Mouse (Mus musculus): ENCODE measurements at regions not wholly inside any gene's neighbourhood (a gene's known extent, or its start where the extent isn't known, plus 50 kb on each side); places are given as distances from the start of the nearest gene placed in this dataset.

DNA sequence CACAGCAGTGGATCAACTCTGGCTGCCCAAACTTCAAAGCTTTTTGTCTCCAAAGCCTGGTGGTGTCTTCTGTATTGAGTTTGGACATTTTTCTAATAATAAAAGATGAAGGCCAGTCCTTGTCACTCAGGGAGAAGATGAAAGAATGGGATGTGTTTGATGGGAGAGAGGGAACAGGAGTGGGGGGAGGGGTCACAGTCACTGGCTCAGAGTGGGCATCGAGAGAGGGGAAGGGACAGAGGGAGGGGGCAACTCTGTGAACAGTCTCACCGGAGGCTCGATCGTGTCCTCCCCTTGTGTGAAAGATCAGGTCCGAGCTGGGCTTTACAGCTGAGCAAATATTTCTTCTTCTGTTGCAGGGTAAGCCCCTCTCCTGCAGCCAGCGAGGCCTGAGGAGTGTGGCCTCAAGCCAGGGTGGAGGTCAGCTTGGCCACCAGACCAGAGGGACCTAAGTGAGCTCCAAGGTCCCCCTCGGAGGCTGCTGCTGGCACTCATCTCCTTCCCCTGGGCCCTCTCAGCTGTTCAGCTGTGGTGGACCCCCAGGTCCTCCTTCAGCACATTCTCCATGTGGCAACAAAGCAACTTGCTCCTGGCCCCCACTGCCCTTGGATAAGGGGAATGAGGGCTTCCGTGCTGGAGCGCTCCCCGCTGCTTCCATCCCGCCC lies 108.0 kb upstream of the Zbtb40 start:
- Histone ChIP-seq H3K4me3 (replicated peaks) (no peak overlapping the region), H3K27me3 (replicated peaks) (no peaks in the 10 kb centered on the region), H3K4me1 (replicated peaks) (no peaks in the 10 kb centered on the region), H3K9ac (no peak overlapping the region), H3K36me3 (no peaks in the 10 kb centered on the region), H3K9me3 (no peaks in the 10 kb centered on the region), H3K27ac (no peak overlapping the region), H3K4me2 (replicated peaks) (no peak overlapping the region)
- ATAC-seq, result no peak
- 56% methylated on average over 11 of the region's 11 CpGs for WGBS

DNA sequence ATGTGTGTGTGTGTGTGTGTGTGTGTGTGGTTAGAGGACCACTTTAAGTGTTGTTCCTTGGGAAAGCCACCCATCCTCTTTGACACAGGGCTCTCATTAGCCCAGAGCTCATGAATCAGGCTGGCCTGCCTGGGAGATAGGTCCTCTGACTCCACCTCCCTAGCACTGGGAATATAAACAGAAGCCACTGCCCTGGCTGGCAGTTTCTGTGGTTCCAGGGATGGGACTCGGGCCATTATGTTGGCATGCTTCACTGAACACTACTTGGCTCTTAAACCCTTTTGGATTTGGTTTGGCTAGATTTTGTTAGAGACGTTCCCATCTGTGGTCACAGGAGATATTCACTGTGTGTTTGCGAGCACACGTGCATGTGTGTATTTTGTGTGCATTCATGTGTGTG lies 100.2 kb upstream of the Zbtb40 start:
- Histone ChIP-seq H3K27ac (no peak overlapping the region), H3K4me3 (replicated peaks) (no peak overlapping the region), H3K4me1 (replicated peaks) (no peaks in the 10 kb centered on the region), H3K36me3 (no peaks in the 10 kb centered on the region), H3K27me3 (replicated peaks) (no peaks in the 10 kb centered on the region), H3K9me3 (no peaks in the 10 kb centered on the region), H3K9ac (no peak overlapping the region), H3K4me2 (replicated peaks) (no peak overlapping the region)
- ATAC-seq, result no peak
- 81% methylated on average over 4 of the region's 4 CpGs for WGBS

DNA sequence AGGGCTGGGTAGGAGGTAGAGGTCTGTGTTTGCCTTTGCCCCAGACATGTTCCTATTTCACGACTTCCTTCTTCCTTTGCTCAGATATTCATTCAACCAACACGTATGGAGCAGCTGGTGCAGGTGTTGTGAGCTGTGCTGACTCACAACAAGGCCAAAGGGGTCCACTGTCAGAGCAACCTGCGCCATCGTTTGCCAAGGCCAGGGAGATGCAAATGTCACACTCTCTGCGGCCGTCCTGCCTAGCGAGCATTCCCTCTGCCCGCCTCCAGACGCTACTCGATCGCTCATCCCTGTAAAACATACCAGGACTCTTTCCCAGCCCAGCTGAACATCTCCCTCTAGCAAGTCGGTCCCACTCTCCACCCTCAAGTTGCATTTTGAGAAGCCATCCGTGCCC lies 99.2 kb upstream of the Zbtb40 start:
- no peaks in the 10 kb centered on the region for H3K36me3 ChIP-seq
- no peak for ATAC-seq
- no peaks in the 10 kb centered on the region for H3K4me1 ChIP-seq (replicated peaks)
- H3K9ac ChIP-seq, result no peak overlapping the region
- no peak overlapping the region for H3K4me3 ChIP-seq (replicated peaks)
- WGBS, result 82% methylated on average over 13 of the region's 13 CpGs
- H3K9me3 ChIP-seq, result no peaks in the 10 kb centered on the region
- H3K4me2 ChIP-seq (replicated peaks), result no peak overlapping the region
- no peak overlapping the region for H3K27ac ChIP-seq
- H3K27me3 ChIP-seq (replicated peaks), result no peaks in the 10 kb centered on the region

DNA sequence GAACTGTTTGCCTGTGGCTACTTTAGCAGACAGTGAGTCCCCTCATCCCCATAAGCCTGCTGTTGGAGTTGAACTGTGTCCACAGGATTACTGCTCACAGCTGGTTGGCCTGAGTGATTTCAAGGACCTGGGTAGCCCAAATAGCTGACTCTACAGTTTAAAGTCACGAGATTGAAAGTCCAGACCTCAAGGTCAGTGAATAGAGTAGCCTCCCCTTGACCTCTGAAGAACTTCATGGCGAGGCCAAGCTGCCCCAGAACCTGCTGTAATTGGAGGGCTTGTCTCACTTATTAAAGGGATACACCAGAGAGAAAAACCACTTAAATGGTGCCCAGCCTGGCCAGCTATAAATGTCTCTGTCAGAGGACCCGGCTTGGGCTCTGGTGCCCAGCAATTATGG lies 97.7 kb upstream of the Zbtb40 start:
- Histone ChIP-seq H3K9me3 (no peaks in the 10 kb centered on the region), H3K9ac (no peak overlapping the region), H3K27me3 (replicated peaks) (no peaks in the 10 kb centered on the region), H3K4me1 (replicated peaks) (0 out of 2 replicates have a peak, but pooled peaks cover 5% of the 10 kb centered on the region), H3K36me3 (no peaks in the 10 kb centered on the region), H3K27ac (no peak overlapping the region), H3K4me3 (replicated peaks) (no peak overlapping the region), H3K4me2 (replicated peaks) (no peak overlapping the region)
- no peak for ATAC-seq
- 64% methylated on average over 3 of the region's 3 CpGs for WGBS

DNA sequence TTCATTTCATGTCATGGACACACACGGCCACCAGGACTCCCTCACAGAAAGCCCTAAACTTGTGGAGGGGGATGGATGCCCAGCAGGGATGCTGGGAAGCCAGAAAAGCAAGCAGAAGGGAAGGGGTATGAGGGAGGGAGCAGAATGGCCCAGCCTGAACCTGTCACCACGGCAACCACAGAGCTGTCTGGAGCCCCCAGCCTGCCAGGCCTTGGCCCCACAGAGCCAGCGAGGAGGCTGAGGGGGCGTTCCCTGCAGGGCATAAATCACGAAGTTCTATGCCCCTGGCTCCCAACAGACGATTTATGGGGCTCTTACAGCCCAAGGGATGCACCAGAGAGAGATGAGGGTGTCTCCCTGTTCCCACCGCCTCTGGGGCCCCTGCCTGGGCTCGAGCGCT lies 93.7 kb upstream of the Zbtb40 start:
- ATAC-seq, result no peak
- Histone ChIP-seq H3K9ac (no peak overlapping the region), H3K4me1 (replicated peaks) (0 out of 2 replicates have a peak, but pooled peaks cover 5% of the 10 kb centered on the region), H3K27me3 (replicated peaks) (no peaks in the 10 kb centered on the region), H3K4me2 (replicated peaks) (no peak overlapping the region), H3K36me3 (no peaks in the 10 kb centered on the region), H3K9me3 (no peaks in the 10 kb centered on the region), H3K4me3 (replicated peaks) (no peak overlapping the region), H3K27ac (no peak overlapping the region)
- WGBS, result 21% methylated on average over 9 of the region's 9 CpGs

DNA sequence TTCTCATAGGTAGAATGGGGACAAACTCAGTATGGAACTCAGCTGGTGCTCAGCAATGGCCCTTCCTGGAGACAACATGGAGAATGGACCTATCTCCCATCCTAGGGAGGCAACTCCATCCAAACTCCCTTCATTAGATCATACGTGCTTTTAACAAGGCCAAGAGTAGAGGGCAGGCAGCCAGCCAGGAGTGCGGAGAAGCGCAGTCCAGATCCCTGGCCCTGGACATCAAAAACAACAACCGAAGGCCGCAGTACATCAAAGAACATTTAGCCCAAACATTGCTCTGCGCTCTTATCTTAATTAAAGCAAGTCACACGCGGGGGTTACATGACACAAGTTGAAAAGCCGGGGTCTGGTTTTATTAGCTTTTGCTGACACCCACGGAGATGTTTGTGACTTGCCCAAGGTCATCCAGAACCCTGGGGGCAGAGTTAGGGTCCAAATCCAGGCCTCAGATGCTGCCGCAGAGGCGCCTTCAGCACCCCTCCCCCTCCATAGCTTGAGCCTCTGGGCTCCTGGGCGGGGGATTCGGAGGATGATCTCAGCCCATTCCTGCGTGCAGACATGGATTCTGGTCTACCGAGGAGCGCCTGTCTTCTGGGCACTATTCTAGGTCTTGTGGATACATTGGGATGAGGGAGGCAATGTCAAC lies 90.6 kb upstream of the Zbtb40 start:
- Histone ChIP-seq H3K9ac (no peak overlapping the region), H3K27ac (no peak overlapping the region), H3K36me3 (no peaks in the 10 kb centered on the region), H3K27me3 (replicated peaks) (no peaks in the 10 kb centered on the region), H3K4me2 (replicated peaks) (no peak overlapping the region), H3K4me3 (replicated peaks) (no peak overlapping the region), H3K9me3 (no peaks in the 10 kb centered on the region), H3K4me1 (replicated peaks) (peaks cover 5% of the 10 kb centered on the region; the same call in 1 of the 2 replicates)
- no peak for ATAC-seq
- WGBS, result 56% methylated on average over 17 of the region's 17 CpGs

DNA sequence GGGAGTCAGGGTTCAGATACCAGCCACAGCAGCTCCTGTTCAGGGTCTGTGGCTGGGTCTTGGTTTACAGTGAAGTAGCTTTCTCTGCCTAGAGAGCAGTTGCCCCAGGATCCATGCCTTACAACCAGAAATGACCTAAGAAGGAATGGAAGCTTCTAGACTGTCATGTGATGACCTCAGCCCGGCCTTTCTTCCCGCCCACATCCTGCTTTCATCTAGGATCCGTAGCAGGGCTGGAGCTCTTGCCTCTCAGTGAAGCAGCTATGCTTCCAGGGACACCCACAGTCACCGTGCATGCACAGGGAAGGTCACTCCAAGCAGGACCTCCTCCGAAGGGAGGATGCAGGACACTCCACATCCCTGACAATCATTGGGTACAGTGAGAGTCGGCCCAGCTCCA lies 89.5 kb upstream of the Zbtb40 start:
- no peaks in the 10 kb centered on the region for H3K9me3 ChIP-seq
- H3K4me2 ChIP-seq (replicated peaks), result no peak overlapping the region
- peaks cover 15% of the 10 kb centered on the region for H3K4me1 ChIP-seq (replicated peaks)
- ATAC-seq, result no peak
- H3K36me3 ChIP-seq, result no peaks in the 10 kb centered on the region
- H3K27me3 ChIP-seq (replicated peaks), result no peaks in the 10 kb centered on the region
- 60% methylated on average over 6 of the region's 6 CpGs for WGBS
- H3K27ac ChIP-seq, result no peak overlapping the region
- H3K4me3 ChIP-seq (replicated peaks), result no peak overlapping the region
- no peak overlapping the region for H3K9ac ChIP-seq

DNA sequence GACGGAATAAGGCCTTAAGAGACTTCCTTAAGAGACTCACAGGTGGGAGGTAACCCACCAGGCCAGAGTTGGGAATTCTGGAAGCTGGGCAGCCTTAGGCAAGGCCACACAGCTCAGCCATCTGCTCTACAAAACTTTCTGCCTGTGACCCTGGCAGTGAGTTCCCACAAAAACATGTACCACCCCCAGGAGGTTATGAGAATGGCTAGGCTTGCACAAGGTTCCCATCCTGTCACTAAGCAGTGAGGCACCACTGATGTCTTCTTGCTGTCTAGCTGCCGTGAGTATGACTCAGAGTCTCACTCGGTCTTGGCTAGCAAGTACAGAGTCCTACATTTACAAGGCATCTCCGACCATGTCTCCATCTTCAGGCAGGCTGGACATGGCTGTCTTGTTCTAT lies 87.7 kb upstream of the Zbtb40 start:
- Histone ChIP-seq H3K36me3 (no peaks in the 10 kb centered on the region), H3K27ac (no peak overlapping the region), H3K4me3 (replicated peaks) (no peak overlapping the region), H3K4me1 (replicated peaks) (peaks cover 12% of the 10 kb centered on the region), H3K9ac (no peak overlapping the region), H3K4me2 (replicated peaks) (no peak overlapping the region), H3K9me3 (no peaks in the 10 kb centered on the region), H3K27me3 (replicated peaks) (no peaks in the 10 kb centered on the region)
- no peak for ATAC-seq
- WGBS, result 62% methylated on average over 4 of the region's 4 CpGs

DNA sequence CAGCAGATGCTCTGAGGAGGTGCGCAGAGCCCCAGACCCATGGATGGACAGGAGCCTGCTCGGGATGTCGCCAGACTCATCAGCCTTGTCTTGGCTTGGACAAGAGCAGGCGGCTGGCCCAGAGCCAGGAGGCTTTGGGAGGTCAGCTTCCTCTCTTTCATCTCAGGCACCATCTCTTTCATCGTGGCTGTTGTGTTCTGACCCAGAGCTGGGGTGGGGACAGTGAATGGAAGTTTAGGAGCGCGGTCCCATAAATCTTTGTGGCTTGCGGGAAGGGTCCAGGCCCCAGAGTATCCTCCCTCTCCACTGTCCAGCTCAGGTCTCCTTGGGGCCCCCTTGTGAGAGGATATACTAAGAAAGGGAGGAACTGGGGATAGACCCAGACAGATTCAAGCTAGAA lies 87.2 kb upstream of the Zbtb40 start:
- no peak overlapping the region for H3K27ac ChIP-seq
- no peaks in the 10 kb centered on the region for H3K36me3 ChIP-seq
- no peaks in the 10 kb centered on the region for H3K9me3 ChIP-seq
- H3K9ac ChIP-seq, result no peak overlapping the region
- no peak overlapping the region for H3K4me2 ChIP-seq (replicated peaks)
- H3K27me3 ChIP-seq (replicated peaks), result no peaks in the 10 kb centered on the region
- H3K4me3 ChIP-seq (replicated peaks), result no peak overlapping the region
- no peak for ATAC-seq
- 56% methylated on average over 8 of the region's 8 CpGs for WGBS
- H3K4me1 ChIP-seq (replicated peaks), result peaks cover 13% of the 10 kb centered on the region

DNA sequence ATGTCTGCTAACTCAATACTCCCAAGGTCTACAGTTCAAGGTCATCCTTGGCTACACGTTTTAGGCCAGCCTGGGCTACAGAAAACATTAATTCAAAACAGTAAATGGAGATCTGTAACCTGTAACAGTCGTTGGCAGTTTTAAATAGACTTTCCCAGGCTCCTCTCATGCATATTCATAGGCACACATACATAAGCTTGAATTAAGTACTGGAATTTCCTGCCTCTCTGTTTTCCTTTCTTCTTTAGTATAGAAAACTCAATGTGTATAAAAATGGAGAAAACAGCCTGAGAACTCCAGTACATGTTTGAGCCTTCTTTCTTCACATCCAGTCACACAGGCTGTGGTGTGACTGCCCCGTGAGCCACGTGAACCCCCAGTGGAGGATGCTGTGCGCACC lies 86.0 kb upstream of the Zbtb40 start:
- whole genome bisulfite sequencing, result 61% methylated on average over 5 of the region's 5 CpGs
- no peak overlapping the region for H3K27ac ChIP-seq
- no peak for ATAC-seq

DNA sequence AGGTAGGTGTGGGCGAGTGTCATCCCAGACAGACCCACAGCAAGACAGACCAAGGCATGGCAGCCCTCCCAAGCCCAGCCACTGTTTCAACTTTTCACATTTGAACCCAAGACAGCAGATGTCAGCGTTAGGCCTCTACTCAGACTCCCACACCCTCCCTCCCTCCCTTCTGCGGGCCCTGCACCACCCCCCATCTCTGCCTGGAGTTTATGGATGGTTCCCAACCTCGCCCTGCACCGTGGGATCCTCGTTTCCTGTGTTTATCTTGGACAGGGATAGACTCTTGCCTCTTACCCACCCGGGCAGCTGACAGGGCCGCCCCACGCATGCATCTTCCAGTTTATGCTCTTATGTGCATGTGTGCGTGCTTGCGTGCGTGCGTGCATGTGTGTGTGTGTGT lies 85.2 kb upstream of the Zbtb40 start:
- H3K36me3 ChIP-seq, result no peaks in the 10 kb centered on the region
- no peak overlapping the region for H3K4me2 ChIP-seq (replicated peaks)
- H3K9ac ChIP-seq, result no peak overlapping the region
- H3K4me3 ChIP-seq (replicated peaks), result no peak overlapping the region
- H3K9me3 ChIP-seq, result no peaks in the 10 kb centered on the region
- peak overlapping the region; percentile 36; the same call in 1 of the 2 replicates for H3K27ac ChIP-seq
- peak; percentile 77 for ATAC-seq
- peaks cover 17% of the 10 kb centered on the region for H3K4me1 ChIP-seq (replicated peaks)
- peaks cover 3% of the 10 kb centered on the region for H3K27me3 ChIP-seq (replicated peaks)
- WGBS, result 29% methylated on average over 13 of the region's 13 CpGs

More for the DNA sequence above, 86.0 kb upstream of the Zbtb40 start:
- H3K9ac ChIP-seq, result no peak overlapping the region
- H3K27me3 ChIP-seq (replicated peaks), result no peaks in the 10 kb centered on the region
- H3K4me3 ChIP-seq (replicated peaks), result no peak overlapping the region
- H3K4me1 ChIP-seq (replicated peaks), result peaks cover 17% of the 10 kb centered on the region
- no peak overlapping the region for H3K4me2 ChIP-seq (replicated peaks)
- no peaks in the 10 kb centered on the region for H3K9me3 ChIP-seq
- no peaks in the 10 kb centered on the region for H3K36me3 ChIP-seq

DNA sequence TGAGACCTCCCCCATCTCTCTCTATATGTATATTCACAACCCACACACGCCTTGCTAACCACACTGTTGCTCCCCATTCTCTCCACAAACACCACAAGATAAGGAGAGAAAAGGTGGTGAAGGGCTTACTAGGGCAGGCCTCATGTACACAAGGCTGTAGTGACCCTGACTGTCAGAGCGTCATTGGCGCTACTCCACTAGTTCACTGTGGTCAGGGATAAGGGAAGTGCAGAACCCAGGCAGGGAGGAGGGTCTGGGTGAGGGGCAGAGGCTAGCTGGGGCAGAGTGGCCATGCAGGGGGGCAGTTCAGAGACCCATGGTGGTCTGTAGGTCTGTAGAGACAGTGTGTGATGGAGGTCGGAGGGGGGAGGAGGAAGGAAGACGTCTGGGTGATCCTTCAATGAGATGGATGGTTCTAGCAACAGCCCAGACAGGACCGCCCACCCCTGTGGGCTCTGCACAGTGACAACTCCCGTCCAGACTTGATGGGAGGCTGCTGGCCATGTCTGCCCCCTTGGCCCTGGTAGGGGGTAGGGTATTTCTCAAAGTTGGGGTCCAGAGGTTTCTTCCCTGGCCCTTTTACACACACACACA lies 82.1 kb upstream of the Zbtb40 start:
- ATAC-seq, result no peak
- Histone ChIP-seq H3K4me1 (replicated peaks) (peaks cover 22% of the 10 kb centered on the region), H3K9ac (no peak overlapping the region), H3K27me3 (replicated peaks) (peaks cover 9% of the 10 kb centered on the region), H3K36me3 (no peaks in the 10 kb centered on the region), H3K27ac (no peak overlapping the region), H3K4me3 (replicated peaks) (no peak overlapping the region), H3K4me2 (replicated peaks) (no peak overlapping the region), H3K9me3 (no peaks in the 10 kb centered on the region)
- 33% methylated on average over 7 of the region's 7 CpGs for WGBS

DNA sequence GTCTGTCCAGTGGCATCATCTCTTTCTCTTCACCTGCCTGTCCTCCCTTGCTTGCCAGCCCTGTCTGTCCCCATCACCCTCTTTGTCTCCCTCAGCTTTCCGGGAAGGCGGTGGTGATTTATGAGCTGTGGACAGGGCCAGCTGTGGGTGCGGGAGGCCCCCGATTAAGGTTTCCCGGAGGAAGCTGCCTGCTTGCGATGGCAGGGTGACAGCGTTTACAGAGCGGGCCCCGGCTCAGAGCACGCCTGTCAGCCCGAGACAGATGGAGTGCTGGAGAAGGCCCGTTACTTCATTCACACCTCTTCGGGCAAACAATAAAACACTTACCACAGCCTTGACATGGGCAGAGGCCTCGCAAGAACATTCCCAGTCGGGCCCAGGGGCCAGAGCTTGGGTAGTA lies 79.6 kb upstream of the Zbtb40 start:
- Histone ChIP-seq H3K4me2 (replicated peaks) (no peak overlapping the region), H3K36me3 (no peaks in the 10 kb centered on the region), H3K27me3 (replicated peaks) (peaks cover 9% of the 10 kb centered on the region), H3K9me3 (no peaks in the 10 kb centered on the region), H3K4me1 (replicated peaks) (peaks cover 13% of the 10 kb centered on the region), H3K4me3 (replicated peaks) (no peak overlapping the region), H3K9ac (no peak overlapping the region), H3K27ac (no peak overlapping the region)
- no peak for ATAC-seq
- 6% methylated on average over 15 of the region's 15 CpGs for WGBS
